Mouse (Mus musculus) cortical plate, adult 2 months (tissue): ENCODE results near the gene Eps15l1.

Experiments
- CTCF ChIP-seq: fragments of 200-500 bp; IDR thresholded peaks from 2 replicates; pipeline ENCODE4 v1.5.1; 2011; ENCODE audit warnings: mild to moderate bottlenecking, control low read depth, low read length; ENCODE audit not compliant: insufficient read depth; ENCODE audit errors: extremely low read depth
- POLR2A ChIP-seq: fragments of 200-500 bp; IDR thresholded peaks from 2 replicates; pipeline ENCODE4 v1.6.1; 2011; ENCODE audit warnings: mild to moderate bottlenecking, low read length, control low read depth; ENCODE audit not compliant: insufficient read depth; ENCODE audit errors: extremely low read depth

- TF ChIP-seq CTCF (no peak), POLR2A (no peak)
Measured at GRCm38 (mm10) chr8:72445071-72445470, 23.8 kb upstream of the Eps15l1 start.
